Mouse (Mus musculus): Measurements from ENCODE around the gene Fxyd4.

Fxyd4 gene

DNA sequence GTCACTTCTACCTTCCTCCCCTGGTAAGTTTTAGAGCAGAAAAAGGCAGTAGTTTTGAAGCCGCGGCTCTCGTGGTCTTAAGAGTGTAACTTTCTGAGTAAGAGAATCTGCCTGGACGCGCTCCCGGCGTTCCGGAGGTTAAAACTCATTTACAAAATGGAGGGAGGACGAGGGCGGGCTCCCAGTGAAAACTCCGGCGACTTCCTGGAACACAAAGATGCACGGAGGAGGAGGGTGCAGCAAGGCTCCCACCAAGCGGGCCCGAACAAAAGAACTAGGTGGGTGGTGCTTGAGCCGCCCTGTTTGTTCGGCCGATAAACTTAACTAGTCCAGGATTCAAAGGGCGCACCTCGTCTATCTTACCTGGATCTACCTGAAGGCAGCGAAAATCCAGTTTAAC lies 19.9 kb downstream of the Fxyd4 start:
- peak; percentile 72 for DNase-seq (ENCODE audit: low spot score)

DNA sequence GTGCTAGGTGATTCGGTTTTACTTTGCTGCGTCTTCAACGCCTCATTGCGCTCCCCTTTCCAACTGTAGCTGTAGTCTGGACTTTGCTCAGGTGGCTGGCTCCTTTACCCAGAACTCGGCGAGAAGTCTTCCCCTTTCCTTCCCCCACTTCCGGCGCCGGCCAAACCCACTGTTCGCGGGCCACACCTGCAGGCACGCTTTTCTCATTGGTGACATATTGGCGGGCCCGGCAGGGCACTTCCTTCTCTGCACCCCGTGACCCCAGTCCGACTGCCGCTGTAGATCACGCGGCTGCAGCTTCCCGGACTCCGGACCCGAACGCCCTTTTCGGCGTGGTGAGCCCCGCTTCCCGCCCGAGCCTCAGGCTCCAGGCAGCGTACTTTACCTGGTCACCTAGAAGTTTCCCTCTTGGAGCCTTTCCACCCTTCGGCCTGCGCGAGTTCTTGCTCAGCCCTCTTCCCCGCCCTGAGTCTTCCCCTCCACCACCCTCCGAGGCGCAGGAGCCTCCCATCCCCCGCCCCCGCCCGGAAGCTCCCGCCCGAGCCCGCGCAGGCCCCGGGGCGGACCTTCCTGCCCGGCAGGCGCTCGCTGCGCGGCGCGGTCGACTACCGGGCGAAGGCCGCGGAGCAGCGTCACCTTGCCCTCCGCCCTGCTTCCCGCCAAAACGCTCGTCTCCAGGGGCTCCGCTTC lies 20.6 kb downstream of the Fxyd4 start:
- peak; percentile 90 for DNase-seq (ENCODE audit: low spot score)

DNA sequence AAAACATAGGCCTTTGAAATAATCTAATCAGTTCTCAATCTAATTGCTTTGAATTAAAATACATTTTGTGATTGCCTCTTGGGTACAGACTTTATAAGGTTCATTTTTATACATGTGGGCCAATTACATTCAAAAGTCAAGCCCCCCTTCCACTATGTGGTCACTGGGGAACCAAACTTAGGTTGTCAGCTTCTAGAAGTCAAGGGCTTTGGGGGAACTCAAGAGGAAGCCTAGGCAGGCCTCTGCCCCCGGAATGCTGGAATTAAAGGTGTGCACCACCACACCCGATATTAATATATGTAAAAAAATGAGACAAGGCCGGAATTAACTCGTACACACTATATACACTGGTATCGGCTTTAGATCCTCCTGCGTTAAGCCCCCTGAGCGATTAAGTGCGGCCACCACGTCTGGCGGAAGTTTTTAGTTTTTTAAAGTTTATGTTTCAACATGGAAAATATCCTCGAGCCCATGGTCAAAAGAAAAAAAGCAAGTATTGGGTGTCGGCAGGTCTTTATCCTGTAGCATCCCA lies 21.2 kb downstream of the Fxyd4 start:
- no peak for DNase-seq (ENCODE audit: low spot score)

DNA sequence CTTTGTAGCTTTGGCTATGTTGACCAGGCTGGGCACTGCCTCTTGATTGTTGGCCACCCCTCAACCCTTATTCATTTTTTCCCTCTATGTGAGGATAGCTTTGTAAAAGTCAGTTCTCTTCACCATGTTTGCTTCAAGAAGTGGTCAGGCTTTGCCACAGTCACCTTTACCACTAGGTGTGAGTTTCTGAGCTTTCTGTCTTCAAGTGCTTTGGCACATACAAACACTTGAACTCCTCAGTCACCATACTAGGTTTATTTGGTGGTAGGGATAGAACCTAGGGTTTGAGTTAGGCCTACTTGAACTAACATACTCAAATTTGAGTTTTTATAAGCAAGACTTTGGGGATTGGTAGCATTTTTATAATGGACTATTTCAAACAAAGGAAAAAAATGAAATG lies 23.0 kb downstream of the Fxyd4 start:
- DNase-seq (ENCODE audit: low spot score), result no peak

DNA sequence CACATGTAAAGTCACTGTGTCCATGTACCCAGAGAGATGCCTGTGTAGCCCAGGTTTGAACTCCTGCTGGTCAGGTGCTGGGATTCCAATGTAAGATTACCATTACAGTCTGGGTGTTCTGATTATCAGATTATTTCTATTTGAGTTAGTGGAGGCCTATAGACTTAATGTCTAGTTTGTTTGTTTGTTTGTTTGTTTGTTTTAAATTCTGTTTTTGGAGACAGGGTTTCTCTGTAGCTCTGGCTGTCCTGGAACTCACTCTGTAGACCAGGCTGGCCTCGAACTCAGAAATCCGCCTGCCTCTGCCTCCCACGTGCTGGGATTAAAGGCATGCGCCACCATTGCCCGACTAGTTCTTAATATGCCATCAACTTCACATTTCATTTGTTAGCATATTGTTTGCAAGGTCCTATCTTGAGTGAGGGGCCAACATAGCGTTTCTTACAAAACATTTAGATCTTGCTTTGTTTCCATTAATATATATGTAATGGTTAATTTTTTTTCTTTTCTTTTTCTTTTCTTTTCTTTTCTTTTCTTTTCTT lies 27.3 kb downstream of the Fxyd4 start:
- no peak for DNase-seq (ENCODE audit: low spot score)

DNA sequence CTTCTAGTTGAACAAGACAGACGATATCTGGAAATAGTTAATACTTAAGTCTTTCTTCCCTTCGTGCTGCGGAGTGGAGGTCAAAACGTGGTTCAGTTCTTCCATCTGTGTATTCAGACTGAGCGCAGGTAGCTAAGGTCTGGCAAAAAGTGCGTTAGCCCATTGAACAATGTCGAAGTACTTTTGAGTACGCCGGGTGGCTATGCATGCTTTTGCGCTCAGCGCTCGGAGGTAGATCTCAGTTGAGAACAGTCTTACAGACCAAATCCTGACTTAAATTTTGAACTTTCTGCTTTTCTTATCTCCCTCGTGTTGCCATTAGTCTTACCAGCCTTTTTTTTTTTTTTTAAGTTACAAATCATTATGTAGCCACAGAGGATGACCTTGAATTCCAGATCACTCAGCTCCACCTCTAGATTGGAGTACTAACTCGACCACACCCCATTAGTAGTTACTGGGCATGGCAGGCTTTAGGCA lies 29.0 kb downstream of the Fxyd4 start:
- DNase-seq (ENCODE audit: low spot score), result no peak

DNA sequence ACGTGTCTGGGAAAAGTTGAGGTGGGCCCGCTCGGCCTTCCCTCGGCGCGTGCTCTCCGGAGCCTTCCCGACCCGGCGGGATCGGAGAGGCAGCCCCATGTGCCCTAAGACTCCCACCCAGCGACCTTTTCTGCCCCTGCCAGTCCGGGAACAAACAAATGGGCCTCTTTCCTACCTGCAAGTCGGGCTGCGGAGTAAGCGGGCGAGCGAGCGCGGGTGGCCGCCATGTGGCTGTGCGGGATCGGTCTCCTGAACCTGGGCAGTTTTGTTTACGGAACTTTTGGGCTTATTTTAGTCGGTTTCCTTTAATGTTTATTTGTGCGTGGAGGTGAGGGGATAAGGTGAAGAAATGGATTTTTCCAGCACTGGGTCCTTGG lies 29.5 kb downstream of the Fxyd4 start:
- no peak for DNase-seq (ENCODE audit: low spot score)

DNA sequence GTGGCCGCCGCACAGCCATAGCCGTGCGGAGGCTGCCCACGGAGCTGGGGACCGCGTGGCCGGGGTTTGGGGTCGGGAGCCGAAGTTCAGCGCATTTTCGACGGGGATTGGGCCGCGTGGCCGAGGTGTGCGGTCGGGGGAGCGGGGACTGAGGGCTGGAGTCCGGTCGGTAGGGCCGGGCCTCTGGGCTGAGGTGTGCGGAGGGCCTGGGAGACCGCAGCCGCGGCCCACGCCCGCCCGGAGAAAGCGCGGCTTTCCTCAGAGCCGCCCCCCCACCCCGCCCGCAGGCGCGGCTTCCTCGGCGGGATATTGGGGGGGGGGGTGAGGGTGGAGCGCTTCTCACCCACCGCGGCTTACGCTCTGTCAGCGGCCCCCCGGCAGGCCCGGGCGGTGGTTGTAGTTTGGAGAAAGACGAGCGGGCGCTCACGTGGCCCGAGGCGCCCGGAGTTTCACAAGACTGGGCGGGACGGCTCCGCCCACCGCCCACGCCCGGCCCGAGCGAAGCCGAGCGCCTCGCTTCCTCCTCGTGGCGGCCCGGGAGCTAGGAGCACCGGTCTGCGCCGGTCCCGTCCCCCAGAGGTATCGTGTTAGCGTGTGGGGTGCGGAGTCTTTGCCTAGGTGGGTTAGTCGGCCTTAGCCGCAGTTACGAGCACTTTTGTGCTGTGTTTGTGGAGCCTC lies 30.1 kb downstream of the Fxyd4 start:
- peak; percentile 87 for DNase-seq (ENCODE audit: low spot score)

DNA sequence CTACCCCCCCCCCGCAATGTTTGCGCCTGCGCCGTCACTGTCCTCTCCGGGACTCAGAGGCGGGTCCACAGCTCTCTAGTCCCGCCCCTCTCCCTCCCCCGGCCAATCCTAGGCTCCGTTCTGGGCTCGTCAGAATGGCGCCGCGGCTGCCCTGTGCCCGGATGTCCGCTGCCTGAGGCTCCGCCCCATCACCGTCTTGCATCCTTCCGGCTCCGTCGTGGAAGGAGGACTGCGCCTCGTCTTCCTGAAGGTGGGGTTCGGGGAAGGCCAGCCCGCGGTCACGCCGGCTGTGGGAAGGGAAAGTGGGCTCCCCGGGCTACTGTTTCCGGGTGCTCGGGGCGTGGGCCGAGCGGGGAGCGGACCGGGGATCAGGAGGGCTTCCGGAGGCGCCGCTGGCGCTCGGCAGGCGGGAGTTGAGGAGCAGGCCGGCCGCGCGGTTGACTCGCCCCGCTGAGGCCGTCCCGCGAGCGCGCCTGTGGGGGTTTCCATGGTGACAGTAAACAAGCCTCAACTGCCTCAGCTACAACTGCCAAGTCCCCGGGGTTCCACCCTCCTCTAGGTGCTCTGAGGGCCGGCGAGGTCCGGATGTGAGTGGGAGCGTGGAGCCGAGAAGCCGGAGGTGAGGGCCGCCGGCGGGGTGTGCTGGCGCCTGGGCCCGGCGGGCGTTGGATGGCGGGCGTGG lies 30.8 kb downstream of the Fxyd4 start:
- peak; percentile 98 for DNase-seq (ENCODE audit: low spot score)

DNA sequence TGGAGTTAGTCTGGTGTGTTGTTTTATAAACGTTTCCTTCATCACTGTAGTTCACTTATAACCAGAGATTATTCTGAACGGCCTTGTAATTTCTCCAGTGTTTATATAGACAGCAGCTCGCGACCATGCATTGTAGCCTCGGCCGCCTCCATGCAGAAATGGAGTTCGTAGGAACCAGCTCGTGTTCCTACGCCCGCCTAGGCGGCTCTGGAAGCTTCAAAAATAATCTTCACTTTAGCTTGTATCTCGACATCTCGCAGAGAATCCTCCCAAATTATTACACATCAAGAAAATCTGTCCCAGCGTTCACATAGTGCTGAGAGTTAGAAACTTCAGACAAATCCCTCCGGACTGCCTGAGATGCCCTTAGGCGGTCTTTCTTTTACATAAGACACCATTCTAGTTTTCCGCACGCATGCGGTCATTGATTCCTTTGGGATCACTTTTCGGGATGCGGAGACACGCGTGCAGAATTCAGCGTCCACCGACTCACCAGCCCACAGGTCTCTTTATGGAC lies 31.4 kb downstream of the Fxyd4 start:
- peak; percentile 46 for DNase-seq (ENCODE audit: low spot score)

DNA sequence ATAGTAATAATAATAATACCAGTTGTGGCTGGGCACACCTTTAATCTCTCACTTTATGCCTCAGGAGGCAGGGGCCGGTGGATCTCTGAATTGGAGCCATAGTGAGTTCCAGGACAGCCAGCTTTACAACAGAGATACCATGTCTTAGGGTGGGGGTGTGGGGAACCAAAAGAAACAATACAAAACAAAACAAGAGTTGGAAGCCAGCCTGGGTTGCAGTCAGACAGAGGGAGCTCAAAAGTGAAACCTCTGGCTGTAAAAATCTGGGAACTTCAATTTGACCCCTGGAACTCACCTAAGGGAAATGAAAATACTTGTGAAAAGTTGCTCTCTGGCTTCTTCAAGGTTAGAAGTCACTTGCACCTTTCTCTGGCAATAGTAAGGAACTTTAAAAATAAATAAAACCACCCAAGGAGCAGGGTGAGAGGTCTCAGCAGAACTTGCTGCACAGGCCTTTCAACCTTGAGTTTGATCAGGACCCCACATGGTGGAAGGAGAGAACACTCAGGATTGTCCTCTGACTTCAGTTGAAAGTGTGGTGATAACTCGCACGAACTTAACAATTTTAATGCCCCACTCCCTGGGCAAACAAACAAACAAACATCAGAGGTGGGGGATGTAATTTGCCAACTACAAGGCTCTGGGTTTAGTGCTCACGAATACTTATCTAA lies 32.1 kb downstream of the Fxyd4 start:
- no peak for DNase-seq (ENCODE audit: low spot score)

DNA sequence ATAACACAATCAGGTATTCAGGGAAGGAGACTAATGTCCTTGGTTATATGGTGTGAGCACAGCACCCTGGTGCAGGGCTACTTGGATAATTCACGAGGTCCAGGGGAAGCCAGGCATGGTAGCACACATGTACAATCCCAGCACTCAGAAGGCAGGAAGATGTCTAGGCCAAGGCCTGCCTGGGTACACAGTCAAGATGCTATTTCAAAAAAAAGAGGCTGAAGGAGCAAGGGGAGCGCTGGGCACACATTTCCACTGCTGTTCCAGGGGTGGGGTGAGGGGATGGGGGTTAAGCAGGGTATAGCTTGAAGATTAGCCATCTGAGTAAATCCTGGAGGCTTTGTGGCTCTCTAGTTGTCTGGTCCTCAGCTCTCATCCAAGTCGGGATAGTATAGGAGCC lies 33.7 kb downstream of the Fxyd4 start:
- no peak for DNase-seq (ENCODE audit: low spot score)

DNA sequence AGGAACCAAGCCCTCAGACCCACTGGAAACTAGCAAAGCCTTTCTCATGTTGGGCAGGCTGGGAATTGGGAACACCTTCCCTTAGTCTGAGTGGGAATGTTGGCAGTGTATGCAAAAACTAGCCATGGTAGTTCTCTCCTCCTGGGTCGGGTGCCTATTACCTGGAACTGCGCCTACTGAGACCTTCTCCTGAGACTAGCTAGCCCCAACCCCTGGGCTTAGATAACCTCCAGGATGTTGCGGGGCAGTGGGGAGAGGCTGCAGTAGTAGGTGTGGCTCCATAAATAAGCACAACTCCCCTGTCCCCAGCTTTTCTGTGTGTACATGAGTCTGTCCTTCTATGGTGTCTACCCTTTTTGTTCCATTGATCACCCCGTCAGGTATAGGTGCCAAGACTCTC lies 34.9 kb downstream of the Fxyd4 start:
- DNase-seq (ENCODE audit: low spot score), result no peak

DNA sequence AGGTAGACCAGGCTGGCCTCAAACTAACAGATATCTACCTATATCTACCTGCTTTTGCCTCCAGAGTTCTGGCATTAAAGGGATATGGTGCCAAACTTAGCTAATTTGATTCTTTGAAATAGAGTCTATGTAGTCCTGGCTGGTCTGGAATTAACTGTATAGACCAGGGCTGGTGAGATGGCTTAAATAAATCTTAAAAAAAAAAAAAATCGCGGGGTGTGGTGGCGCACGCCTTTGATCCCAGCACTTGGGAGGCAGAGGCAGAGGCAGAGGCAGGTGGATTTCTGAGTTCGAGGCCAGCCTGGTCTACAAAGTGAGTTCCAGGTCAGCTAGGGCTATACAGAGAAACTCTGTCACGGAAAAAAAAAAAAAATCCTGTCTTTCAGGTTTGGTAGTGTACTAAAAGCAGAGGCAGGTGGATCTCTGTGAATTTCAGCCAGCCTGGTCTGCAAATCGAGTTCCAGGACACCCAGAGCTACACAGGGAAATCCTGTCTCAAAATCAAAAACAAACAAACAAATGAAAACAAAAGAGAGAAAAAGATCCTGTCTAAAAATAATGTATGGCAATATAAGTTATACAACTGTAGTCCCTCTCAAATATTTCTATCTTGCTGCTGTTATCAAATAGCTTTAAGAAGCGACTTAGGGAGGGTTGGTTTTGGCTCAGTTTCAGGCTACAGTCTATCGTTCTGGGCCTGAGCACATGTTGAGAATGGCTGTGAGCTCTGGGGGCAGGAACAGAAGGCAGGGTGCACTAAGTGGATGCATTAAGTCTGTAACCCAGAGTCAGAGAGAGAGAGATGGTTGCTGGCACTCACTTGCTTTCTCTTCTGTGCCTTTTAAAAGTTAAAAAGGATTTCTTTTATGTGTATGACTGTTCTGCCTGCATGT lies 35.7 kb downstream of the Fxyd4 start:
- DNase-seq (ENCODE audit: low spot score), result no peak

DNA sequence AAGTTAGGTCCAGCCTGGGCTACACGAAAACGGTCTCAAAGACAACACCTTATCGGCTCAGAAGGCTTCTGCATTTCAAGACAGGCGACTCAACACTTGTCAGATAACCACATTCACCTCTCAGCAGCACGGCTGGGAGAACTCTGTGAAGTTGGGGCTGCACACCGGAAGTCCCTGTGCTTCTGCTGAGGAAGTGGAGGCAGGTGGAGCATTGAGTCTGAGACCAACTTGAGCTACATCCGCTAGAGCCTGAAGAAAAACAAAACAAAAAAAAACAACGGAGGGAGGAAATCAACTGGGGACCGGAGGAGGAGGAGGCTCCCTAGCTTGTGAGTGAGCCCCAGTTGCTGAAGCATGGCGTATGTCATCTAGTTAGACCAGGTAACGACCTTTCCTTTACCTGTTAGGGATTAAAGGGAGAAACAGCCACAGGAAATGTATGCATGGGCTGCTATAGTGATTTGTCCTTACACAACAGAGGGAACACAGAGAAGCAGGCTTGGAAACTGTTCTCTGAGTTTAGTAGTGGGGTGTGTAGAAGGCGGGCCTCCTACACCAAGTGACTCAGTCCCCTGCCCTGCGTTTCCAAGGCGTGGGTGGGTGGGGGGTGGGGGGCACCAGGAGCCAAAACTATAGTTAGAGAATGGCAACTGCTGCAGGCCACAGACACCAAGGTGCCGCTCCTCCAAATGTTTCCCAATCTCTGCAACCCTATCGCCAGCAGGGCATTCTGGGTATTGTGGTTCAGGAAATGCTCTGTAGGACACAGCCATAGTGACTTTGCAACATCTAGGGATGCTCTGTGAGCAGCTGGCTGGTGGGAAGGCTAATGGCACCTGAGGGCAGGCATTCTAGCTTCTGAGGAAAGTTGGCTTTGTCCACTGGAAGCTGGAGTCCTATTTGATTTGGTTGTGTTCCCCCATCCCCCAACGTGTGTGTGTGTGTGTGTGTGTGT lies 37.1 kb downstream of the Fxyd4 start, which contains the start of gene Hnrnpf:
Gene Hnrnpf (plus strand): TSS at position 199 of the 955 bp plus-strand sequence.
- DNase-seq (ENCODE audit: low spot score), result peak; percentile 60

DNA sequence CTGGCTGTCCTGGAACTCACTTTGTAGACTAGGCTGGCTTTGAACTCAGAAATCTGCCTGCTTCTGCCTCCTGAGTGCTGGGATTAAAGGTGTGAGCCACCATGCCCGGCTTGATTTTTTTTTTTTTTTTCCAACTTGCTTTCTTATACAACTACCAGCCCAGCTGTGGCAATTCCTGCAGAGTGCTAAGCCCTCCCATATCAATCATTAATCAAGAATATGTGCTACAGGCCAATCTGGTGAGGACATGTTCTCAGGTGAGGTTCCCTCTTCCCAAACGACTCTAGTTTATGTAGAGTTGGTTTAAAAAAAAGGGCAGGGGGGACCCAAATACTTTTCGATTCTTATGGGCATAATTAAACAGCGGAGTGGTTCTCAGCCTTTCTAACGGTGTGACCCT lies 39.7 kb downstream of the Fxyd4 start:
- no peak for DNase-seq (ENCODE audit: low spot score)

DNA sequence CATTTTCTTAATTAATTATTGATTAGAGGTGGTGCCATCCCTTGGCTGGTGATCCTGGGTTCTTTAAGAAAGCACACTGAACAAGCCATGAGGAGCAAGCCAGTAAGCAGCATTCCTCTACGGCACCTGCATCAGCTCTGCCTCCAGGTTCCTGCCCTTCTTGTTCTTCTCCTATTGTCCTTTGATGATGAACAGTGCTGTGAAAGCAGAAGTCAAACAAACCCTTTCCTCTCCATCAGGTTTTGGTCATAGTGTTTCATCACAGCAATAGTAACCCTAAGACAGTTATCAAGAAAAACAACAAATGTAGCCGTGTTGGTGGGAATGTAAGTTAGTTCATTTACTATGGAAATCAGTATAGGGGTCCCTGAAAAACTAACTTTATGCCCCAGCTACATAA lies 44.1 kb downstream of the Fxyd4 start:
- DNase-seq (ENCODE audit: low spot score), result no peak

DNA sequence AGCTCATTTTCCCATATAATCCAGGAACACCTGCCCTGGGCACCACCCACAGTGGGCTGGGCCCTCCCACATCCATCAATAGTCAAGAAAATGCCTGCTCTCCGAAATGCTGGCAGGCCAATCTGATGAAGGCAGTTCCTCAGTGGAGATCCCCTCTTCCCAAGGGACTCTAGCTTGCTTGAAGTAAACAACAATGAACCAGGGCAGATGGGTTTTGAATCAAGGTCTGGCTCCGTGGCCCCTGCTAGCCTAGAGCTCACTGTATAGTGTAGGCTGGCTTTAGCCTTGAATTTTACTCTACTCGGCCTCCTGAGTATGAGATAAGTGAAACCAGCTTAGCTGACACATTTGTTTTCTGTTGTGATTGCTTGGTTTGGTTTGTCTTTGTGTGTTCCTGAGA lies 45.1 kb downstream of the Fxyd4 start:
- no peak for DNase-seq (ENCODE audit: low spot score)

DNA sequence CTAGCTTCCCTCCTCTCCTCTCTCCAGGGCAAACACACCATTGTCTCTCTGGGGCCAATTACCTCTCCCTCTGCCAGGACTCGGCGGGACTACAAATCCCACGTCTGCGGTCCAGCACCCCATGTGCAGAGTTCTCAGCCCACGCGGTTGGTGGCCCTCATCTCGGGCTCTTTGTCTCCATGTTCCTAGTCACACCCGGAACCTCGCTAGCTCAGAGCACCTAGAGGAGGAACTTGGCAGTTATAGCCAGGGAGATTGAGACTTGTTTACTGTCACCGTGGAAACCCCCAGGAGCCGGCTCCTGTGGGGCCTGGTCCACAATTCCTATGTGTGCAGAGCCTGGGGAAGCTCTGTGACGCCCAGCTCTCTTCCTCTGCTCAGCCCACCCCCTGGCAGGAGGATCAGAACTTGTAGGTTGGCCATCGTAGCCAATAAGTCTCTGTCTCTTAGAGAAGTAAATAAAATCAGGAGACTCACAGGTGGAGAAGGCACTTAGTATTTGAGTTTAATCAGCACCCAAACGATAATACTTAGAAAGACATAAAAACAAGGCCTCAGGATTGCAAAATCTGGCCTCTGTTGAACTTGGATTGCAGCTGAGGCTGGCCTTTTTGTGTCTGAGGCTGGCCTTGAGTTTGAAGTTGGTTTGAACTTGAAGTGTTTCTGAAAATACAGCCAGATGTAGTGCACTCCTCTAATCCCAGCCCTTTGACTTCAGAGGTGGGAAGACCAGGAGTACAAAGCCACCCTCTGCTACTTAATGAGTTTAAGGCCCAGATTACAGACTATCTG lies 45.9 kb downstream of the Fxyd4 start:
- no peak for DNase-seq (ENCODE audit: low spot score)

All from lung, postnatal 25 days (tissue).